Mouse (Mus musculus): Measurements from ENCODE around the gene Olfr1412. TPM values are rescaled to one million over a fixed set of nuclear protein-coding genes. Genes with fewer than 3 reads are reported as not detected.

The Olfr1412 gene
- polyA plus RNA-seq, 1 experiment: not detected

GRCm38 (mm10) chr1:92616046-92616445 is 30.5 kb downstream of the Olfr1412 start:
- H3K9me3 ChIP-seq (replicated peaks; ENCODE audit: control insufficient read depth, insufficient read depth, low read length, poor library complexity, severe bottlenecking): no peaks in the 10 kb centered on the region
- TF ChIP-seq CTCF (IDR thresholded peaks at IDR 0.05; ENCODE audit: low read depth, low read length) (no peak), POLR2A (IDR thresholded peaks at IDR 0.05; ENCODE audit: insufficient read depth, low read length) (no peak), EP300 (IDR thresholded peaks at IDR 0.05; ENCODE audit: insufficient read depth, low read depth, low read length) (no peak)
- no peaks in the 10 kb centered on the region for H3K4me1 ChIP-seq (ENCODE audit: control insufficient read depth, insufficient read depth, low read length)
- no peak overlapping the region for H3K27ac ChIP-seq (ENCODE audit: insufficient read depth, low read length)
- H3K36me3 ChIP-seq (ENCODE audit: control insufficient read depth, insufficient read depth, low read length, poor library complexity, severe bottlenecking): no peaks in the 10 kb centered on the region
- H3K27me3 ChIP-seq (ENCODE audit: control insufficient read depth, insufficient read depth, low read length, poor library complexity, severe bottlenecking): no peaks in the 10 kb centered on the region
- H3K9ac ChIP-seq (ENCODE audit: low read depth, poor library complexity, severe bottlenecking): no peak overlapping the region
- H3K4me3 ChIP-seq (ENCODE audit: low read depth, low read length): no peak overlapping the region

DNA sequence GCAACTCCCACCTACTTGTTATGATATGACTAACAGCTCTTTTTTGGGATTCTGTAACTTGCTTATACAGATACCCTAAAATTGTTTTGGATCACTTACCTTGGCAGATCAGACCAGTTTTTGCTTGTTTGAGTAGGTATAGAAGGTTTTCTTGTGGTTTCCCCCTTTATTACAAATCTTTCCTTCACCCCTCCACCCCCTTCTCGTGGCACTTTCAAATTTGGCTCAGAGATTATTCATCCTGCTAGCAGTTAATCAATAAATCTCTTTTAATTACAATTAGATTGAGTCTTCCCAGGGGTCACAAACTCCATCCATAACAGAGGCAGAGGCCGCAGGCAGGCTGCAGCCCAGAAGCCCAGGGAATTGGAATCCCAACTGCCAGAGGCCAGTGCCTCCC is 31.9 kb downstream of the Olfr1412 start, which contains the start of gene Olfr12:
Gene Olfr12 (plus strand): TSS at position 301 of the 400 bp plus-strand sequence.
- no peak within 1 kb of the TSS for H3K27ac ChIP-seq (ENCODE audit: insufficient read depth, low read length)
- no peaks in the 10 kb centered on the region for H3K4me1 ChIP-seq (ENCODE audit: control insufficient read depth, insufficient read depth, low read length)
- no peaks in the 10 kb centered on the region for H3K27me3 ChIP-seq (ENCODE audit: control insufficient read depth, insufficient read depth, low read length, poor library complexity, severe bottlenecking)
- H3K9me3 ChIP-seq (replicated peaks; ENCODE audit: control insufficient read depth, insufficient read depth, low read length, poor library complexity, severe bottlenecking): no peaks in the 10 kb centered on the region
- TF ChIP-seq POLR2A (IDR thresholded peaks at IDR 0.05; ENCODE audit: insufficient read depth, low read length) (no peak), CTCF (IDR thresholded peaks at IDR 0.05; ENCODE audit: low read depth, low read length) (no peak), EP300 (IDR thresholded peaks at IDR 0.05; ENCODE audit: insufficient read depth, low read depth, low read length) (no peak)
- H3K4me3 ChIP-seq (ENCODE audit: low read depth, low read length): no peak within 1 kb of the TSS
- H3K36me3 ChIP-seq (ENCODE audit: control insufficient read depth, insufficient read depth, low read length, poor library complexity, severe bottlenecking): no peaks in the 10 kb centered on the region
- H3K9ac ChIP-seq (ENCODE audit: low read depth, poor library complexity, severe bottlenecking): no peak within 1 kb of the TSS

DNA sequence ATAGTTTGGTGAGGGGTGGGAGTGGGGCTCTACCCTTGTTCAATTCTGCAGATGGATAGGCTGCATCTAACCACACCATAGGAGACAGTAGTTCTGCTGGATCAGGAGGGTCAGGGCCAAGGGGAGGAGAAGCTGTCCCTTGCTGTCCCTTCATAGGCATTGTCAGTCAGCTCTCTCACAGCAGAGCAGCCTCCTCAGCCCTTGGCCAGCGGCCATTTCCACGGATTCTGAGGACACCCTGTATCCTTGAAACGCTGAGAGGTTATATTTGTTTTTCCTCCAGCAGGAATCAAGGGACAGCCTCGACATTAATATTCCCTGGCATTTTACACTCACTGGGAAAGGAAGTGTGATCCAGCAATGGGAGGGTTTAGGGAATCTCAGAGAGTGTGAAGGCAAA is 32.8 kb downstream of the Olfr1412 start:
- H3K9me3 ChIP-seq (replicated peaks; ENCODE audit: control insufficient read depth, insufficient read depth, low read length, poor library complexity, severe bottlenecking): no peaks in the 10 kb centered on the region
- no peak overlapping the region for H3K27ac ChIP-seq (ENCODE audit: insufficient read depth, low read length)
- no peaks in the 10 kb centered on the region for H3K4me1 ChIP-seq (ENCODE audit: control insufficient read depth, insufficient read depth, low read length)
- no peaks in the 10 kb centered on the region for H3K27me3 ChIP-seq (ENCODE audit: control insufficient read depth, insufficient read depth, low read length, poor library complexity, severe bottlenecking)
- no peak overlapping the region for H3K4me3 ChIP-seq (ENCODE audit: low read depth, low read length)
- TF ChIP-seq CTCF (IDR thresholded peaks at IDR 0.05; ENCODE audit: low read depth, low read length) (no peak), POLR2A (IDR thresholded peaks at IDR 0.05; ENCODE audit: insufficient read depth, low read length) (no peak), EP300 (IDR thresholded peaks at IDR 0.05; ENCODE audit: insufficient read depth, low read depth, low read length) (no peak)
- no peaks in the 10 kb centered on the region for H3K36me3 ChIP-seq (ENCODE audit: control insufficient read depth, insufficient read depth, low read length, poor library complexity, severe bottlenecking)
- no peak overlapping the region for H3K9ac ChIP-seq (ENCODE audit: low read depth, poor library complexity, severe bottlenecking)

GRCm38 (mm10) chr1:92628227-92628626 is 42.6 kb downstream of the Olfr1412 start:
- H3K36me3 ChIP-seq (ENCODE audit: control insufficient read depth, insufficient read depth, low read length, poor library complexity, severe bottlenecking): no peaks in the 10 kb centered on the region

GRCm38 (mm10) chr1:92632196-92632595 is 46.6 kb downstream of the Olfr1412 start:
- no peak overlapping the region for H3K27ac ChIP-seq (ENCODE audit: insufficient read depth, low read length)
- H3K4me3 ChIP-seq (ENCODE audit: low read depth, low read length): no peak overlapping the region
- no peaks in the 10 kb centered on the region for H3K36me3 ChIP-seq (ENCODE audit: control insufficient read depth, insufficient read depth, low read length, poor library complexity, severe bottlenecking)
- H3K9ac ChIP-seq (ENCODE audit: low read depth, poor library complexity, severe bottlenecking): no peak overlapping the region
- TF ChIP-seq POLR2A (IDR thresholded peaks at IDR 0.05; ENCODE audit: insufficient read depth, low read length) (no peak), EP300 (IDR thresholded peaks at IDR 0.05; ENCODE audit: insufficient read depth, low read depth, low read length) (no peak), CTCF (IDR thresholded peaks at IDR 0.05; ENCODE audit: low read depth, low read length) (no peak)
- H3K4me1 ChIP-seq (ENCODE audit: control insufficient read depth, insufficient read depth, low read length): peaks cover 2% of the 10 kb centered on the region
- H3K9me3 ChIP-seq (replicated peaks; ENCODE audit: control insufficient read depth, insufficient read depth, low read length, poor library complexity, severe bottlenecking): no peaks in the 10 kb centered on the region
- H3K27me3 ChIP-seq (ENCODE audit: control insufficient read depth, insufficient read depth, low read length, poor library complexity, severe bottlenecking): no peaks in the 10 kb centered on the region

More at GRCm38 (mm10) chr1:92628227-92628626, 42.6 kb downstream of the Olfr1412 start:
- no peaks in the 10 kb centered on the region for H3K4me1 ChIP-seq (ENCODE audit: control insufficient read depth, insufficient read depth, low read length)
- no peaks in the 10 kb centered on the region for H3K9me3 ChIP-seq (replicated peaks; ENCODE audit: control insufficient read depth, insufficient read depth, low read length, poor library complexity, severe bottlenecking)
- H3K4me3 ChIP-seq (ENCODE audit: low read depth, low read length): no peak overlapping the region
- TF ChIP-seq EP300 (IDR thresholded peaks at IDR 0.05; ENCODE audit: insufficient read depth, low read depth, low read length): no peak
- TF ChIP-seq POLR2A (IDR thresholded peaks at IDR 0.05; ENCODE audit: insufficient read depth, low read length): no peak
- TF ChIP-seq CTCF (IDR thresholded peaks at IDR 0.05; ENCODE audit: low read depth, low read length): no peak
- H3K27ac ChIP-seq (ENCODE audit: insufficient read depth, low read length): no peak overlapping the region
- H3K27me3 ChIP-seq (ENCODE audit: control insufficient read depth, insufficient read depth, low read length, poor library complexity, severe bottlenecking): no peaks in the 10 kb centered on the region
- H3K9ac ChIP-seq (ENCODE audit: low read depth, poor library complexity, severe bottlenecking): no peak overlapping the region

GRCm38 (mm10) chr1:92632948-92633347 is 47.4 kb downstream of the Olfr1412 start:
- no peak for TF ChIP-seq POLR2A (IDR thresholded peaks at IDR 0.05; ENCODE audit: insufficient read depth, low read length)
- TF ChIP-seq EP300 (IDR thresholded peaks at IDR 0.05; ENCODE audit: insufficient read depth, low read depth, low read length): no peak
- TF ChIP-seq CTCF (IDR thresholded peaks at IDR 0.05; ENCODE audit: low read depth, low read length): no peak
- no peak overlapping the region for H3K9ac ChIP-seq (ENCODE audit: low read depth, poor library complexity, severe bottlenecking)
- no peaks in the 10 kb centered on the region for H3K36me3 ChIP-seq (ENCODE audit: control insufficient read depth, insufficient read depth, low read length, poor library complexity, severe bottlenecking)
- H3K9me3 ChIP-seq (replicated peaks; ENCODE audit: control insufficient read depth, insufficient read depth, low read length, poor library complexity, severe bottlenecking): no peaks in the 10 kb centered on the region
- H3K27ac ChIP-seq (ENCODE audit: insufficient read depth, low read length): no peak overlapping the region
- H3K4me3 ChIP-seq (ENCODE audit: low read depth, low read length): no peak overlapping the region
- H3K4me1 ChIP-seq (ENCODE audit: control insufficient read depth, insufficient read depth, low read length): peaks cover 2% of the 10 kb centered on the region
- H3K27me3 ChIP-seq (ENCODE audit: control insufficient read depth, insufficient read depth, low read length, poor library complexity, severe bottlenecking): no peaks in the 10 kb centered on the region
